Mouse (Mus musculus): ENCODE results near the gene Gdap1l1. TPM values are rescaled to one million over a fixed set of nuclear protein-coding genes. Genes with fewer than 3 reads are reported as not detected.

The Gdap1l1 gene
- polyA plus RNA-seq, 1 experiment, result 126 TPM

- Histone ChIP-seq H3K27me3 (ENCODE audit: control insufficient read depth, insufficient read depth, low read length) (no peaks in the 10 kb centered on the region), H3K4me1 (ENCODE audit: control insufficient read depth, insufficient read depth, low read length) (no peaks in the 10 kb centered on the region), H3K27ac (ENCODE audit: insufficient read depth, low read length) (no peak overlapping the region), H3K4me3 (replicated peaks; ENCODE audit: insufficient read depth, low read depth, low read length) (no peak overlapping the region)
- WGBS, result 10% methylated on average over 21 of the region's 21 CpGs
- DNase-seq, result no peak
- TF ChIP-seq POLR2A (IDR thresholded peaks at IDR 0.05; ENCODE audit: borderline replicate concordance, insufficient read depth, low read length) (no peak), CTCF (IDR thresholded peaks at IDR 0.05; ENCODE audit: borderline replicate concordance, insufficient read depth, low read depth, low read length) (no peak)
Measured at GRCm38 (mm10) chr2:163481539-163482029, 43.3 kb downstream of the Gdap1l1 start.

GRCm38 (mm10) chr2:163487360-163487759 is 49.1 kb downstream of the Gdap1l1 start:
- WGBS, result 91% methylated on average over 3 of the region's 3 CpGs
- Histone ChIP-seq H3K4me1 (ENCODE audit: control insufficient read depth, insufficient read depth, low read length) (no peaks in the 10 kb centered on the region), H3K27me3 (ENCODE audit: control insufficient read depth, insufficient read depth, low read length) (no peaks in the 10 kb centered on the region), H3K27ac (ENCODE audit: insufficient read depth, low read length) (no peak overlapping the region), H3K4me3 (replicated peaks; ENCODE audit: insufficient read depth, low read depth, low read length) (no peak overlapping the region)
- no peak for DNase-seq
- TF ChIP-seq POLR2A (IDR thresholded peaks at IDR 0.05; ENCODE audit: borderline replicate concordance, insufficient read depth, low read length), result no peak
- no peak for TF ChIP-seq CTCF (IDR thresholded peaks at IDR 0.05; ENCODE audit: borderline replicate concordance, insufficient read depth, low read depth, low read length)

- TF ChIP-seq CTCF (IDR thresholded peaks at IDR 0.05; ENCODE audit: borderline replicate concordance, insufficient read depth, low read depth, low read length), result no peak
- no peak for TF ChIP-seq POLR2A (IDR thresholded peaks at IDR 0.05; ENCODE audit: borderline replicate concordance, insufficient read depth, low read length)
- H3K27me3 ChIP-seq (ENCODE audit: control insufficient read depth, insufficient read depth, low read length), result no peaks in the 10 kb centered on the region
- 47% methylated on average over 5 of the region's 5 CpGs for WGBS
- DNase-seq, result no peak
- H3K4me3 ChIP-seq (replicated peaks; ENCODE audit: insufficient read depth, low read depth, low read length), result no peak overlapping the region
- H3K27ac ChIP-seq (ENCODE audit: insufficient read depth, low read length), result no peak overlapping the region
- H3K4me1 ChIP-seq (ENCODE audit: control insufficient read depth, insufficient read depth, low read length), result no peaks in the 10 kb centered on the region; the same call in 1 of the 2 replicates
Measured at GRCm38 (mm10) chr2:163489725-163490291, 51.5 kb downstream of the Gdap1l1 start.

- 90% methylated on average over 17 of the region's 17 CpGs for WGBS
Measured at GRCm38 (mm10) chr2:163490656-163491055, 52.4 kb downstream of the Gdap1l1 start.

GRCm38 (mm10) chr2:163491351-163491750 is 53.1 kb downstream of the Gdap1l1 start:
- no peak for DNase-seq
- WGBS, result 21% methylated on average over 7 of the region's 7 CpGs
- H3K4me1 ChIP-seq (ENCODE audit: control insufficient read depth, insufficient read depth, low read length), result no peaks in the 10 kb centered on the region; the same call in 1 of the 2 replicates
- H3K4me3 ChIP-seq (replicated peaks; ENCODE audit: insufficient read depth, low read depth, low read length), result no peak overlapping the region
- no peak overlapping the region for H3K27ac ChIP-seq (ENCODE audit: insufficient read depth, low read length)
- TF ChIP-seq POLR2A (IDR thresholded peaks at IDR 0.05; ENCODE audit: borderline replicate concordance, insufficient read depth, low read length) (no peak), CTCF (IDR thresholded peaks at IDR 0.05; ENCODE audit: borderline replicate concordance, insufficient read depth, low read depth, low read length) (no peak)
- no peaks in the 10 kb centered on the region for H3K27me3 ChIP-seq (ENCODE audit: control insufficient read depth, insufficient read depth, low read length)

More at GRCm38 (mm10) chr2:163490656-163491055, 52.4 kb downstream of the Gdap1l1 start:
- no peak for DNase-seq
- H3K27ac ChIP-seq (ENCODE audit: insufficient read depth, low read length), result no peak overlapping the region
- no peak overlapping the region for H3K4me3 ChIP-seq (replicated peaks; ENCODE audit: insufficient read depth, low read depth, low read length)
- H3K4me1 ChIP-seq (ENCODE audit: control insufficient read depth, insufficient read depth, low read length), result no peaks in the 10 kb centered on the region; the same call in 1 of the 2 replicates
- no peaks in the 10 kb centered on the region for H3K27me3 ChIP-seq (ENCODE audit: control insufficient read depth, insufficient read depth, low read length)
- TF ChIP-seq CTCF (IDR thresholded peaks at IDR 0.05; ENCODE audit: borderline replicate concordance, insufficient read depth, low read depth, low read length) (no peak), POLR2A (IDR thresholded peaks at IDR 0.05; ENCODE audit: borderline replicate concordance, insufficient read depth, low read length) (no peak)

GRCm38 (mm10) chr2:163492018-163492417 is 53.7 kb downstream of the Gdap1l1 start, which contains the start of gene R3hdml:
R3hdml (plus strand) TSS chr2:163492318.
- no peak for DNase-seq
- Histone ChIP-seq H3K4me1 (ENCODE audit: control insufficient read depth, insufficient read depth, low read length) (no peaks in the 10 kb centered on the region; the same call in 1 of the 2 replicates), H3K27ac (ENCODE audit: insufficient read depth, low read length) (no peak within 1 kb of the TSS), H3K4me3 (replicated peaks; ENCODE audit: insufficient read depth, low read depth, low read length) (no peak within 1 kb of the TSS), H3K27me3 (ENCODE audit: control insufficient read depth, insufficient read depth, low read length) (no peaks in the 10 kb centered on the region)
- TF ChIP-seq POLR2A (IDR thresholded peaks at IDR 0.05; ENCODE audit: borderline replicate concordance, insufficient read depth, low read length), result no peak
- TF ChIP-seq CTCF (IDR thresholded peaks at IDR 0.05; ENCODE audit: borderline replicate concordance, insufficient read depth, low read depth, low read length), result no peak
- WGBS, result 43% methylated on average over 5 of the region's 5 CpGs

GRCm38 (mm10) chr2:163493031-163493430 is 54.8 kb downstream of the Gdap1l1 start:
- H3K4me3 ChIP-seq (replicated peaks; ENCODE audit: insufficient read depth, low read depth, low read length), result no peak overlapping the region
- no peak overlapping the region for H3K27ac ChIP-seq (ENCODE audit: insufficient read depth, low read length)
- TF ChIP-seq CTCF (IDR thresholded peaks at IDR 0.05; ENCODE audit: borderline replicate concordance, insufficient read depth, low read depth, low read length) (no peak), POLR2A (IDR thresholded peaks at IDR 0.05; ENCODE audit: borderline replicate concordance, insufficient read depth, low read length) (no peak)
- whole genome bisulfite sequencing, result 45% methylated on average over 5 of the region's 5 CpGs
- DNase-seq, result no peak
- no peaks in the 10 kb centered on the region for H3K27me3 ChIP-seq (ENCODE audit: control insufficient read depth, insufficient read depth, low read length)
- no peaks in the 10 kb centered on the region; the same call in 1 of the 2 replicates for H3K4me1 ChIP-seq (ENCODE audit: control insufficient read depth, insufficient read depth, low read length)

GRCm38 (mm10) chr2:163493976-163494375 is 55.7 kb downstream of the Gdap1l1 start:
- H3K4me3 ChIP-seq (replicated peaks; ENCODE audit: insufficient read depth, low read depth, low read length), result no peak overlapping the region
- WGBS, result 21% methylated on average over 5 of the region's 5 CpGs
- DNase-seq, result no peak
- TF ChIP-seq CTCF (IDR thresholded peaks at IDR 0.05; ENCODE audit: borderline replicate concordance, insufficient read depth, low read depth, low read length), result no peak
- no peak overlapping the region for H3K27ac ChIP-seq (ENCODE audit: insufficient read depth, low read length)
- H3K4me1 ChIP-seq (ENCODE audit: control insufficient read depth, insufficient read depth, low read length), result no peaks in the 10 kb centered on the region; the same call in 1 of the 2 replicates
- no peaks in the 10 kb centered on the region for H3K27me3 ChIP-seq (ENCODE audit: control insufficient read depth, insufficient read depth, low read length)
